Mouse (Mus musculus) kidney, postnatal 0 days (tissue): Measurements from ENCODE around the gene Ppp1r15b. TPM values are rescaled to one million over a fixed set of nuclear protein-coding genes. Genes with fewer than 3 reads are reported as not detected.
A peak's percentile ranks its signal among the peaks of the same experiment; 100 is the strongest.

Source experiments
- ATAC-seq: fragments of 200-750 bp; cut with Nextera tagmentation; replicated peaks from 2 replicates; pipeline ENCODE4 v1.8.0; 2017; ENCODE audit warnings: low read depth, moderate number of reproducible peaks, moderate TSS enrichment, moderate library complexity; ENCODE audit not compliant: low FRiP score
- DNase-seq: peaks from one replicate; pipeline ENCODE4 v3.0.0-alpha.2; 2016; ENCODE audit warnings: low spot score
- H3K27ac ChIP-seq: fragments of 300-500 bp; sonication (generic); 2 replicates; pipeline ENCODE4 v1.5.1; 2014; ENCODE audit warnings: mild to moderate bottlenecking
- H3K27me3 ChIP-seq: fragments of 300-500 bp; sonication (generic); 2 replicates; pipeline ENCODE4 v1.6.1; 2014; ENCODE audit warnings: low read length, mixed read lengths; ENCODE audit not compliant: insufficient read depth
- H3K36me3 ChIP-seq: fragments of 300-500 bp; sonication (generic); 2 replicates; pipeline ENCODE4 v1.6.1; 2014; ENCODE audit warnings: low read length, mixed read lengths; ENCODE audit not compliant: insufficient read depth
- H3K4me1 ChIP-seq: fragments of 300-500 bp; sonication (generic); replicated peaks from 2 replicates; pipeline ENCODE4 v1.6.1; 2014; ENCODE audit warnings: antibody characterized with exemption, low read length, mixed read lengths; ENCODE audit not compliant: insufficient read depth
- H3K4me2 ChIP-seq: fragments of 300-500 bp; sonication (generic); 2 replicates; pipeline ENCODE4 v1.6.1; 2014; ENCODE audit warnings: mild to moderate bottlenecking, low read length, moderate library complexity, mixed read lengths
- H3K4me3 ChIP-seq: fragments of 300-500 bp; sonication (generic); replicated peaks from 2 replicates; pipeline ENCODE4 v1.5.1; 2014; ENCODE audit warnings: low read depth, low read length
- H3K9ac ChIP-seq: fragments of 300-500 bp; sonication (generic); 2 replicates; pipeline ENCODE4 v1.6.1; 2014; ENCODE audit warnings: low read depth, low read length
- H3K9me3 ChIP-seq: fragments of 300-500 bp; sonication (generic); replicated peaks from 2 replicates; pipeline ENCODE4 v1.6.1; 2016; ENCODE audit warnings: low read length, inconsistent platforms, mixed read lengths
- CTCF ChIP-seq: IDR thresholded peaks from 2 replicates; pipeline ENCODE4 v1.5.1; 2016; ENCODE audit warnings: antibody characterized with exemption, low read depth, mild to moderate bottlenecking, moderate library complexity
- WGBS: fragments of 180-500 bp; shearing (Covaris S2); extraction: QIAGEN DNeasy Blood & Tissue Kit; methylation state at CpG from one replicate; pipeline ENCODE4 v1.1.7; 2014; 5-methylcytosine and 5-hydroxymethylcytosine counted together
- polyA plus RNA-seq: library from polyadenylated mRNA; unstranded; fragments of >200 nt; fragmentation: Nextera tagmentation; extraction: Ambion mirVana; gene quantifications from 2 replicates; pipeline ENCODE4 v1.2.1, GENCODE M21; 2015

Gene Ppp1r15b
- polyA plus RNA-seq, 1 experiment from 2014 or later, result 27.2 TPM

DNA sequence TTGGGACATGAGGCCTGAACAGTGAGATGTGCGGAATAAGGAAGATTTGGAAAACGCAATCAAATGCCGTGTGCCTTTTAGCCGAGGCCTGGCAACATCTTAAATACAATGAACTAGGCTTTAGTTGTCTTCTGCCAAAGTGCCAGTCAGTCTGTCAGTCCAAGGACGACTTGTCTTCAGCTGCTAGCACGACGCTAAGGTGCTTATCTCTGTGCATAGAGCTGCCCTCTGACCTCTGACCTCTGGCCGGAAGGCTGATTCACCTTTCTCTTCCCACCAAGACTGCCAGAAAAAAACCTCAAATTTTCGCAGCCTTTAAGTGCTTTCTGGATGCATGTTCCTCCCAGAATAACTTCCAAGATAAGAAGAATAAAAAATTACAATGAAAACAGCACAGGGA is 3.6 kb upstream of the Ppp1r15b start:
- TF ChIP-seq CTCF, result no peak
- H3K27me3 ChIP-seq, result no peaks in the 10 kb centered on the region
- no peak overlapping the region for H3K9ac ChIP-seq
- no peak overlapping the region for H3K27ac ChIP-seq
- H3K4me1 ChIP-seq, result no peaks in the 10 kb centered on the region
- ATAC-seq, result no peak
- H3K4me3 ChIP-seq, result no peak overlapping the region
- H3K4me2 ChIP-seq, result no peak overlapping the region
- WGBS, result 68% methylated on average over 9 of the region's 9 CpGs
- no peak for DNase-seq
- no peaks in the 10 kb centered on the region for H3K9me3 ChIP-seq
- H3K36me3 ChIP-seq, result no peaks in the 10 kb centered on the region

DNA sequence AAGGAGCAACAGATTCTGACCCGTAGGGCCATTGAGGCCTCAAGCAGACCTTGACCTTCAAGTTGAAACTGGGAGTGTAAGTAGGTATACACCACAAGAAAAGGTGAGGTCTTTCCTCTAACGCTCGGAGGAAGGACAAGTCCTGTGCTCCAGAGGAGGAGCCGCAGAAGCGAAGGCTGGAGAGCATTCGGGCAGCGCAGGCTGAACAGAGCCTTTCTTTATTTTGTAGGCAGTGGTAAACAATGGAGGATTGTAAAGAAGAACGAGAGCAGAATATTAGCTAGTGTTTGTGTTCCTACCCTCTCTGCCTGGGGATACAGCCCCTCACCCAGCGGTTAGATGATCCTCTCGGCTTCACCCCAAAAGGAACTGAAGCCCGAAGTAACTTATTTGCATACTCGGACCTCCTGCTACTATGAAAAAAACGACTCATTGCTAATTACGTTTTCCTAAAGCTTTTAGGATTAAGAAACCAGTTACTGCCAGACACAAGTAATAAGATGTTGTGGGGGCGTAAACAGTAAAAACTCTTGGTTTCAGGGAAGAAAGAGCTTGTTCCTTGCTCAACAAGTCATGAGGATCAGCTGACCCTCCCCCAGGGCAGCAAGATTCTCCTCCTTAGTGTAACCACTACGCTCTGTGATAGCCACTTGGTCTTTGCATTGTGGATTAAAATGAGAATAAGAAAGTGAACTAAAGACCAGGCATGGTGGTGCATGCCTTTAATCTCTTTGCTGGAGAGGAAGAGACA is 1.3 kb upstream of the Ppp1r15b start:
- WGBS, result 43% methylated on average over 16 of the region's 16 CpGs
- H3K9me3 ChIP-seq, result no peaks in the 10 kb centered on the region

DNA sequence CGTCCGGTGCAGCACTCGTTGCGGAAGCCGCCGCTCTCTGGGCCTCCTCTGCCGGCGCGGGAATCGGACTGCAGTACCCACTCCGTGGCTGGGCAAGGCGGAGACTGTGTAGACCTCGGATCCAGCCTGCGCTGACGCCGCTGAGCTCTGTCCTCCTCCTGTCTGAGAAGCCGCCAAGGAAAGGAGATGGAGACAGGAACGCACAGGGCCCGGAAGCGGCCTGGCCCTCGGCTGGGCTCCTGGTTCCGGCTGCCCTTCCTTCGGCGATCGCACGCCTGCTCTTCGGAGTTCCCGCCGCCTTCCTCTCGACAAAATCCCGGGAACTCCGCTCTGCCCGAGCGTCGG is 590 bp downstream of the Ppp1r15b start:
- Histone ChIP-seq H3K27ac (peak overlapping the region; percentile 96), H3K27me3 (no peaks in the 10 kb centered on the region), H3K4me3 (peak overlapping the region; percentile 96), H3K9me3 (no peaks in the 10 kb centered on the region), H3K9ac (peak overlapping the region; percentile 83), H3K4me1 (peaks cover 6% of the 10 kb centered on the region), H3K36me3 (peaks cover 2% of the 10 kb centered on the region; the same call in 1 of the 2 replicates), H3K4me2 (peak overlapping the region; percentile 95)
- DNase-seq (no peak), ATAC-seq (no peak)
- under 1% methylated on average over 35 of the region's 35 CpGs for WGBS
- no peak for TF ChIP-seq CTCF

More for the DNA sequence above, 1.3 kb upstream of the Ppp1r15b start:
- H3K4me3 ChIP-seq, result no peak overlapping the region
- DNase-seq (no peak), ATAC-seq (no peak)
- no peaks in the 10 kb centered on the region for H3K4me1 ChIP-seq
- no peak overlapping the region; the same call in 1 of the 2 replicates for H3K9ac ChIP-seq
- H3K27me3 ChIP-seq, result no peaks in the 10 kb centered on the region
- no peaks in the 10 kb centered on the region for H3K36me3 ChIP-seq
- no peak for TF ChIP-seq CTCF
- peak overlapping the region; percentile 96 for H3K27ac ChIP-seq
- H3K4me2 ChIP-seq, result no peak overlapping the region

DNA sequence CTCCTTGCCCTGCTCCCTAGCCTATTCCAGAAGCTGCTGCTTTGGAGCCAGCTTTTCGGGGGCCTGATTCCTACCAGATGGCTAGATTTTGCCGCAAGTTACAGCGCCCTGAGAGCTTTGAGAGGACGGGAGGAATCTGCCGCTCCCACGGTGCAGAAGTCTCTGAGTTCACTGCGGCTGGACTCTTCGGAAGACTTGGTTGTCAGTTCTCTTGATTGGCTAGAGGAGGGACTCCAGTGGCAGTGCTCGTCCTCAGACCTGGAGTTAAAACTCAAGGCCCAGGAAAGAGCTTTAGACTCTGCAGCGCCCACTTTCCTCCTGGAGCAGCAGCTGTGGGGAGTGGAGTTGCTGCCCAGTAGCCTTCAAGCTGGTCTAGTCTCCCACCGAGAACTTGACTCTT is 993 bp downstream of the Ppp1r15b start:
- Histone ChIP-seq H3K9ac (peak overlapping the region; percentile 83), H3K4me1 (peaks cover 6% of the 10 kb centered on the region), H3K27ac (peak overlapping the region; percentile 96), H3K4me2 (peak overlapping the region; percentile 95), H3K36me3 (peaks cover 6% of the 10 kb centered on the region; the same call in 1 of the 2 replicates), H3K4me3 (peak overlapping the region; percentile 96), H3K9me3 (no peaks in the 10 kb centered on the region), H3K27me3 (no peaks in the 10 kb centered on the region)
- ATAC-seq, result no peak
- no peak for TF ChIP-seq CTCF
- no peak for DNase-seq
- WGBS, result 0% methylated on average over 11 of the region's 11 CpGs

DNA sequence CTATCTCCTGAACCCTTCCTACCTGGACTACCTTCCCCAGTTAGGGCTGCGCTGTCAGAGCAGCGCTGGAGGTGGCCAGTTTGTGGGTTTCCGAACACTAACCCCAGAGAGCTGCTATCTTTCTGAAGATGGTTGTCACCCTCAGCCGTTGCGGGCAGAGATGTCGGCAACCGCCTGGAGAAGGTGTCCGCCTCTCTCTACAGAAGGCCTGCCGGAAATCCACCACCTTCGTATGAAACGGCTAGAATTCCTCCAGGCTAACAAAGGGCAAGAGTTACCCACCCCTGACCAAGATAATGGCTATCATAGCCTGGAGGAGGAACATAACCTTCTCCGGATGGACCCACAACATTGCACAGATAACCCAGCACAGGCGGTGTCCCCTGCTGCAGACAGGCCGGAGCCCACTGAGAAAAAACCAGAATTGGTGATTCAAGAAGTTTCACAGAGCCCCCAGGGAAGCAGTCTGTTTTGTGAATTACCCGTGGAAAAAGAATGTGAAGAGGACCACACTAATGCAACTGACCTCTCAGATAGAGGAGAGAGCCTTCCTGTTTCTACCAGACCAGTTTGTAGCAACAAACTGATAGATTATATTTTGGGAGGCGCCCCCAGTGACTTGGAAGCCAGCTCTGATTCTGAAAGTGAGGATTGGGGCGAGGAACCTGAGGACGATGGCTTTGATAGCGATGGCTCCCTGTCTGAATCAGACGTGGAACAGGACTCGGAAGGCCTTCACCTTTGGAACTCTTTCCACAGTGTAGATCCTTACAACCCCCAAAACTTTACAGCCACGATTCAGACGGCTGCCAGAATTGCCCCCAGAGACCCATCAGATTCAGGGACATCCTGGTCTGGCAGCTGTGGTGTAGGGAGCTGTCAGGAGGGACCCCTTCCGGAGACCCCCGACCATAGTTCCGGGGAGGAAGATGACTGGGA is 1.7 kb downstream of the Ppp1r15b start:
- WGBS, result 2% methylated on average over 26 of the region's 26 CpGs
- Histone ChIP-seq H3K4me2 (peak overlapping the region; percentile 95), H3K27ac (peak overlapping the region; percentile 96)

DNA sequence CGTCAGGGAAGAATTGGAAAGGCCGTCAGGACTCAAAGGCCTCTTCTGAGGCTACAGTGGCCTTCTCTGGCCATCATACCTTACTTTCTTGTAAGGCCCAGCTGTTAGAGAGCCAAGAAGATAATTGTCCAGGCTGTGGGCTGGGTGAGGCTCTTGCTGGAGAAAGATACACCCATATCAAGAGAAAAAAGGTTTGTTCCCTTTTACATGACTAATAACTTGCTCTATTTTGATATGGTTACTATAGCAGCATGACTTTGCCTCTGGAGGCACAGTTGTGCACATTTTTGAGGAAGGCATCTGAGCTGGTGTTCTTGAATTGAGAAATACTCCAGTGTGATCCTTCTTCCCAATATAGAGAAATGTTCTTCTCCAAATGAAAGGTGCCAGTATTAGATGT is 2.5 kb downstream of the Ppp1r15b start:
- no peaks in the 10 kb centered on the region for H3K9me3 ChIP-seq
- 3% methylated on average over 2 of the region's 2 CpGs for WGBS
- H3K27me3 ChIP-seq, result no peaks in the 10 kb centered on the region
- peaks cover 16% of the 10 kb centered on the region for H3K36me3 ChIP-seq
- no peak overlapping the region for H3K27ac ChIP-seq
- H3K4me3 ChIP-seq, result peak overlapping the region; percentile 96
- H3K4me1 ChIP-seq, result peaks cover 6% of the 10 kb centered on the region
- ATAC-seq (no peak), DNase-seq (no peak)
- peak overlapping the region; percentile 83 for H3K9ac ChIP-seq
- H3K4me2 ChIP-seq, result peak overlapping the region; percentile 95
- no peak for TF ChIP-seq CTCF

More for the DNA sequence above, 1.7 kb downstream of the Ppp1r15b start:
- ATAC-seq (no peak), DNase-seq (no peak)
- Histone ChIP-seq H3K9ac (peak overlapping the region; percentile 83), H3K4me1 (peaks cover 6% of the 10 kb centered on the region), H3K9me3 (no peaks in the 10 kb centered on the region), H3K27me3 (no peaks in the 10 kb centered on the region), H3K36me3 (peaks cover 12% of the 10 kb centered on the region), H3K4me3 (peak overlapping the region; percentile 96)
- TF ChIP-seq CTCF, result no peak
